Mouse (Mus musculus) liver, adult 2 months (tissue): ENCODE data around the gene Tph2.

Source experiments
- CTCF ChIP-seq: fragments of 200-500 bp; IDR thresholded peaks from 2 replicates; pipeline ENCODE4 v1.5.1; 2011; ENCODE audit warnings: low read depth, low read length, control low read depth
- POLR2A ChIP-seq: fragments of 200-500 bp; IDR thresholded peaks from 2 replicates; pipeline ENCODE4 v1.6.1; 2011; ENCODE audit warnings: low read length, control low read depth; ENCODE audit not compliant: insufficient read depth; ENCODE audit errors: extremely low read depth

- TF ChIP-seq POLR2A = no peak
- no peak for TF ChIP-seq CTCF
Observed at GRCm38 (mm10) chr10:115104175-115104574, 80.6 kb downstream of the Tph2 start.
